Mouse (Mus musculus): ENCODE measurements around the gene Scaf1.

The Scaf1 gene

DNA sequence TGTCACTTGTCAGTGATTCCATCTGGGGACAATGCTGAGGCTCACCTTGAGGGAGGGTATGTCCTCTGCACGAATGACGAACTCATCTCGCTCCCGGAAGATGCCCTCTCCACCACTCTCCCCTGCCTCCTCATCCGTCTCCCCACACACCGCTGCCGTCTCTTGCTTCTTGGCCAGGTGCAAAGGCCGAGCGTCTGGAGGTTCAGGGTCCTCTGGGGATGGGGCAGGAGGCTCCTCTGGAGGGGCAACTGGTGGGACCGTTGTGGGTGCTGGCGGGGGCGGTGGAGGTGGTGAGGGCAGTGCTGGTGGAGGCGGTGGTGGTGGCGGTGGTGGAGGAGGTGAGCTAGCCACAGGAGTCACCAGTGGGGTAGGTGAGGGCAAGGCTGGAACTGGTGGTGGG, 27.1 kb upstream of the Scaf1 start:
- DNase-seq: no peak

DNA sequence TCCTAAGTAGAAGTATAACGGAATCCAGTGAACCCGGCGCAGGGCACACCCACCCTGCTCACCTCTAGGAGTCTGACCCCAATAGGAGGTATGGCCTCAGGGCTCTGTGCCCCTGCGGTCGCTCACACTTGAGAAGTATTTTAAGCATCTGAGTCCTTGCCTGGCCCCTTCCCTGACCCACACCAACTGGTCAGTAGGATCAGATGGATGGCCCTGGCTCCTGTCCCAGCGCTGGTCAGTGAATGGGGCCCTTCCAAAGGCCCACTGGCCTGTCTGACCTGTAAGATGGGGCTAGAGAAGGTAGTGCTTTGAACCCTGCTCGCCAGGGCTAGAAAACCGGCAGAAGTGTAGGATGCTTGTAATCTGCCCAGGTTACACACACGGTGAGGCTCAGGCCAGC, 24.7 kb upstream of the Scaf1 start:
- DNase-seq: no peak

- DNase-seq: no peak
These were observed 22.2 kb upstream of the Scaf1 start for GRCm38 (mm10) chr7:45038411-45038810.

GRCm38 (mm10) chr7:45037720-45038361, 21.7 kb upstream of the Scaf1 start:
- peak; percentile 81 to 84 for DNase-seq

- DNase-seq: no peak
These were observed 20.5 kb upstream of the Scaf1 start for GRCm38 (mm10) chr7:45036702-45037101.

DNA sequence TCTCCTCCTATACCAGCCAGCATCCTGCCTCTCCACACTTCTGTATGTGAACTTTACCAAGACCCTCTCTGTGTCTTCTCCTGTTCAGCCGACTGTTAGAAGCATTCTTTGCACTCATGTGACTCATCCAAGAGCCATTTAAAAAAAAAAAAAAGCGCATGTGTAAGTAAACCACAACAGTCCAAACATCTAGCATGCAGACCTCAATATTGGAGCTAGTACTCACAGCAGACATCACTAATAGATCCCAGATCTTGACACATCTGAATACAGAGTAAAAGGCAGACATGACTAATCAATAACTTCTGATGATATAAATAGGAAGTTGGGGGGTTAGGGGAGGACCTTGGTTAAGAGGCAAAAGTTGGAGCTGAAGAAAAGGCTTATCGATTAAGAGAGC, 19.5 kb upstream of the Scaf1 start:
- DNase-seq: no peak

DNA sequence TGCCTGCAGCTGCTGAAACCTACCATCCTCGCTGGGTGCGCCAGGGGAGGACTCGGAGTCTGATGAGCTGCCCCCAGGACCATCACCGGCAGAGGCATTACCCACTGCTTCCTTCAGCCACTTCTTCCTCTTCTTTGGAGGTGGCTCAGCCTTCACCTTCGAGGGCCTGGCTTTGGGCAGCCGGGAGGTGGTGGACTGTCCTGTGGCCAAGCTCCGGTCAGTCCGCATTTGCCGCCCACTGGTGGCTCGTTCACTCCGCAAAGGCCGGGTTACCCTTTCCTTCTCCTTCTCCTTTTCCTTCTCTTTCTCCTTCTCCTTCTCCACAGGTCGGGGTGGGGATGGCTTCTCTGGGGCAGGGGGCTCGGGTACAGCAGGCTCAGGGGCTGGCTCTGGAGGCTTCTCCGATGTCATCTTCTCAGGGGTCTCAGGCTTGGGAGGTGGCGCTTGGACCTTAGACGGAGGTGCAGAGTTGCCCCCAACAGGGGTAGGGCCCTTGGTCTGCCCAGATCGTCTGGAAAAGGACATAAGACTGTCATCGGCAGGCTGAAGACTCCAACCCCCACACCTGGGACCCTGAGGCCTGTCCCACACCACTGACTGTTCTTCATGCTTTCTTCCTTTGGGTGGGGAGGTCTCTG, 17.7 kb upstream of the Scaf1 start:
- DNase-seq: no peak

- no peak for DNase-seq
These were observed 14.7 kb upstream of the Scaf1 start for GRCm38 (mm10) chr7:45030857-45031256.

- no peak for DNase-seq
These were observed 13.8 kb upstream of the Scaf1 start for GRCm38 (mm10) chr7:45029995-45030394.

DNA sequence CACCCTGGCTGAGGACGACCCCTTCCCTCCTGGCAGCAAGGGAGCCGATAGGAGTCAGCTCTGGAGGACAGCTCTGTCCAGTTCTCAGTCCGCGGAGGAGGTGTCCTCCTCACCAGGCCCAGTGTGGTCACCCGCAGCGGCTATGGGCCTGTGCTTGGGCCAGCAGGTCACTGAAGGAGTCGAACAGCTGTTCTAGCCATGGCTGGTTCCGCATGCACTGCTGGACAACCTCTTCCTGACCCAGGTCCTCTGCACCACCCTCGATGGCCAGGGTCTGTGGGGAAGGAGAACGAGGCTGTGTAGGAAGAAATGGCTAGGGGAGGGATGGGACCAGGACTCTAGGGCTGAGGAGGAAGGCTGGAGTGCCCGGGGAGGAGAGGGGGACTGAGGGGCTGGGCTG, 12.2 kb upstream of the Scaf1 start:
- DNase-seq: no peak

GRCm38 (mm10) chr7:45027761-45028160, 11.6 kb upstream of the Scaf1 start:
- DNase-seq: no peak

DNA sequence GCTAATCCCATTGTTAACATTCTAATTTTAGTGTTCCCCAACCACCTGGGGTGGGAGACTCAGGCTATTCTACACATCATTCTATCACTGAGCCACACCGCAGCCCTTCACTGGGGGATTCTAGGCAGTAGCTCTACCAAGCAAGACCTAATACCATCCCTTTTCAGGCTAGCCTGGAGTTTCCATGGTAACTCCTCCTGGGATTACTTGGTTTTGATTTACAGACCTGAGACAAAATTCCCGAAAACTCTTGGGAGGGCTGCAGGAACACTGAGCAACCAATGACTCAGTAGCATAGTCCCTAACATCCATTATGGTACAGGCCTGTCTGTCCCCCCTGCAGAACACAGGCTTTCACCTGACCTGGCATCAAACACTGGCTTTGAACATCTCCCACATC, 10.1 kb upstream of the Scaf1 start:
- DNase-seq: no peak

DNA sequence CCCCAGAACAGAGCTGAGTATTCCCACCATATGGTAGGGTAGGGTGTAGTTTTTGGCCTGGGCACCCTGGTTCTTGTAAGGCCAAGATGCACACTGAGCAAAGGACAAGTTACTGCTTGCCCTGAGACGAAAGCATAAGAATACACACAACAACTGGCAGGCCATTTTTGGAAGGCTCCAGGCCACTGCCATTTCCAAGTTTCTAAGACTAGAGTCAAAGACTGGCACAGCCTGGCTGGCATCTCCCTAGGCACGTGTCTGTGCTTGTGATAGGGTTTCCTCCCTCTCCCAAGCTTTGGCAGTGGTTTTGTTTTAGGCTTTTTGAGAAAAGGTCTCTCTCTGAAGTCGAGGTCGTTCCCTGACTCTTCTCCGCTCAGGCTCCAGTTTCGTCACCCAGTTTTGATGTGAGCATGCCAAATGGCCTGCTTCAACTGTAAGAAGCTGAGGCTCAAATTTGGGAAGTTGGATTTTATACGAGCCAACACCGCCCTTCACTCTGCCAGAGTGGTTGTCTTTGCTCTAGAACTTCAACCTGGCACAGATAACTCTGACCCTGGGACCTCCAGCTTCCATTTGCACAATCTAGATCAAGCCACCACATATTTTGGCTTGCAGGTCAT, 9.5 kb upstream of the Scaf1 start:
- DNase-seq: no peak

- no peak for DNase-seq
These were observed 8.4 kb upstream of the Scaf1 start for GRCm38 (mm10) chr7:45024281-45025248.

DNA sequence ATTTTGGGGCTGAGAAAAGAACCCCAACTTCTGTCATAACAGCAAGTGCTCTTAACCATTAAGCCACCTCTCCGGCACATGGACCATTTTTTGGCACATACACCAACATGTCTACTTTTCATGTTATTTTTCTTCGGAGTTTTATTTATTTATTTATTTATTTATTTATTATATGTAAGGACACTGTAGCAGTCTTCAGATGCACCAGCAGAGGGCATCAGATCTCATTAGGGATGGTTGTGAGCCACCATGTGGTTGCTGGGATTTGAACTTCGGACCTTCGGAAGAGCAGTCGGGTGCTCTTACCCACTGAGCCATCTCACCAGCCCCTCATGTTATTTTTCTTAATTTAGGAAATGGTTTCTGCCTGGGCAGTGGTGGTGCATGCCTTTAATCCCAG, 7.5 kb upstream of the Scaf1 start:
- peak in 1 of 2 experiments; percentile 58 for DNase-seq

GRCm38 (mm10) chr7:45020225-45020624, 4.1 kb upstream of the Scaf1 start:
- no peak for DNase-seq

GRCm38 (mm10) chr7:45019031-45019571, 2.9 kb upstream of the Scaf1 start:
- peak; percentile 59 to 72 for DNase-seq

DNA sequence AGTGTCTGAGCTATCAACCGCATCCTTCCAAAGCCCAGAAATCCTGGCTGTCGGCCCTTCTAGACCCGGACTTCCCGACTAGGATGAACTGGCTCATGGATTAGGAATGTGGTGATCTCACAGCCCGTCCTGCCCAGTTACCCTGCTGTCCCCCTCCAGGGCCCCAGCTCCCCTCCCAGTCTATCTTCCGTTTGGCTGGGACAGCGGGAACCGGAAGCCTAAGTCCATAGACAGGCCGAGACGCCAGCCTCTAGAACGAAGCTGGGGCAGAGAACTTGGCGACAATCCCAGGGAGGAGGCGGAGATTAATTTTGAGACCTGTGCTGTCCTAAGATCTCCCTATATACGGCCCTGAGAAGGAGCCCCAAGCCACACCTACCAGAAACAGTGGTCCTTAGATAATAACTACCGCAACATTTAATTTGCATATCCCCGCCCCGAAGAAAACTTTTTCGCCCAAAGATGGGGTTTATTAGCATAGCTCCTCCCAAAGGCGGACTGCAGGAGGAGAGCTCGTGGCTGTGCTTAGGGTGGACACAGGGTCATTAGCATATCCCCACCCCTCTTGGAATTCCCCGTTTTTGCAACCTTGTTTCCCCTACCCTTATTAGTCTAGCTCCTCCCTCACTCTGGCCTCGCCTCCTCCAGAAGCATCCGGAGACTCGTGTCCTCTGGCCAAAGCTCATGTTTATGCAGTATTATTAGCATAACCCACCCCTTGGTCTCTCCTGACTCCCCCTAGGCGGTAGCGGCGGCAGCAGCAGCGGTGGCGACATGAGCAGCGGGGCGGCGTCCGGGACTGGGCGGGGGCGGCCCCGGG, 1.3 kb upstream of the Scaf1 start, which contains the start of gene Rras:
TSS of gene Rras (plus strand) at position 720 of the 820 bp plus-strand sequence.
- DNase-seq: peak; percentile 87 to 93

- no peak for DNase-seq
These were observed 598 bp upstream of the Scaf1 start for GRCm38 (mm10) chr7:45016761-45017160.

GRCm38 (mm10) chr7:45015344-45015956, 713 bp downstream of the Scaf1 start:
- no peak for DNase-seq

DNA sequence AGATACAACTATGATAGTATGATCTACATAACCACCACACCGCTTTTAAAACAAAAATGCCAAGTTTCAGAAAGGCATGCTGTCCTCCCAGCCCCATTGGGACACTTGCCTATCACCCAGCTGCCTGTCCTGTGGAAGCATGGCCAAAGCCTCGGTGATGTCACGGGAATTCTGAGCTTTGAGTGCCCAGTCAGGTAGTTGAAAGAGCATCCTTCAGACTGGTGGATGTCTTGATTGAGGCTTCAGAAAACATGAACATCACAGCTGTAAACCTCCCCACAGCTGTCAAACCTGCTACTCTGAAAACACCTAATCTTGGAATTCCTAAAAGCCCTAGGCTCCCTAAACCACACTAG, 2.1 kb downstream of the Scaf1 start:
- DNase-seq: no peak

Data from kidney, postnatal 4 days (tissue).